Mouse (Mus musculus) lung, postnatal 4 days (tissue): ENCODE data around the gene Zfp58.
"Not testable (repeated sequence)": the region's sequence is repeated elsewhere in the genome, so short reads cannot be mapped to it uniquely, and the experiment has no call there.

ENCODE experiments used
- DNase-seq, 2 experiments: peaks; one replicate each; pipeline ENCODE4 v3.0.0; 2021

Gene Zfp58

DNA sequence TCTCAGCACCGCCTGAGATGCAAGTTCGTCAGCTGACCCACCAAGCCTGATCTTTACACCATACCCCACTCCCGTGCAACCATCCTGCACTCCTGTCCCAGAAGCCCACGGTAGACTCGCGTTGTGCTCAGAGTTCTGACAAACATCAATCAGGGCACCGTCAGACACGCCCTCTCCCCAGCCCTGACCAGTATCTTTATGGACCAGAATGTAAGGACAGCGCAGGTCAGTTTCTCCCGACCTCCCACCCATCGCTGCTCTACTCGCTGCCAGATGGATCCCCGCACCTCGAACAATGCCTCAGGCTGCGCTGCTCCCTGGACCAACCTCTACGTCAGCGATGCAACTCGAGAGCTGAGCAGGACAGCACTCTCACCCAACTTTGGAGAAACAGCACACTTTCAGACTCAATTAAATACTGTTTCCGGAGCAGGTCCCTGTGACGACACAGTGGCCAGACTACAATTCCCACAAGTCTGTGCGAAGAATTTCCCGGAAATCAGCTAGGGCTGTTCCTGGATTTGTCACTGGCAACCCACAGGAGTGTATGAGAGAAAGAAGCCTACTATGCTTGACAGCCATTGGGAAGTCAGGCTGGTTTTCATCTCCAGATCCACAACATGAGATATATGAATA, at the start of gene Zfp58:
TSS of gene Zfp58 (minus strand) at position 472 of the 636 bp plus-strand sequence.
- peak; percentile 79 to 89 for DNase-seq

DNA sequence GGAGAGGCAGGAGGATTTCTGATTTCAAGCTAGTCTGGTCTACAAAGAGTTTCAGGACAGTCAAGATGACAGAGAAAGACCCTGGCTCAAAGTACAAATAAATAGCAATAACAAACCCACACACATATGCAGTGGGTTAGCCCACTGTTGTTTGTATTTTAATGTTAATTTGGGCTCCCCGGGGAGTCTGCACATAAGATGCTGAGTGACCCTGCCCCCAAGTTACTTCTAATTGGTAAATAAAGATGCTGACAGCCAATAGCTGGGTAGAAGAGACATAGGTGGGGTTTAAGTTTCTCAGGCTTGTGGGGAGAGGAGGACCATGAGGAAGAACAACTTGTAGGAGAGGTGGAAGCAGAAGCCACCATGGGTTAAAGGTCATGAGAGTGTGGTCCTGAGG, 45.6 kb upstream of the Zfp58 start:
- no peak for DNase-seq

DNA sequence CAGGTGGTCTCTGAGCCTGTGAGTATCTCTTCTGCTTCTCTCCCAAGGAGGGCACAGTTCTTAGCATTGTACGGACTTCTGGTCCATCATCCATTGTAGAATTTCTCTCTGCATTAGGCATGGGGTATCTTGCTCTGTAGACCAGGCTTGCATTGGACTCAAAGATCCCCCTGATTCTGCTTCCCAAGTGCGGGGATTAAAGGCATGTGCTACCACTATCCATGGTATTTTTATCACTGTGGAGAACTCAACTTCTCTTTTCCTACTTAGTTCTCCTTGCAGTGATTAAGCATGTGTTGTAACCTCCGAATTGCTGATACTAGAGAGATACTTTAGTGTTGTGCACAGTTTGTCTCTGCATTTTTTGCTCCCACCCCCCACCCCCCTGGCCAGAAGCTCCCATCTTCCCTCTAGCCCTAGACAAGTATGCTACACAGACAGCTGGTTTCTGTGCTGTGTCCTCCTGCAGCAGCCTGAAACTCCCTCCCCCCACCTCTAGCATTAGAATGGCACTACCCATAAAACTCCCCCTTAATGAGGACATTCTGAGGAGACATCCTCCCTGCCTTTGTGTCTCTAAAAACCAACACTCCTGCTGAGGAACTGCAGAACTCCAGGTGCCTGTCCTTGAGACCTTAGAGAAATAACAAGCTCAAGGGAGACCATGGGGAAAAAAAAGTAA, 26.8 kb upstream of the Zfp58 start:
- no peak for DNase-seq

DNA sequence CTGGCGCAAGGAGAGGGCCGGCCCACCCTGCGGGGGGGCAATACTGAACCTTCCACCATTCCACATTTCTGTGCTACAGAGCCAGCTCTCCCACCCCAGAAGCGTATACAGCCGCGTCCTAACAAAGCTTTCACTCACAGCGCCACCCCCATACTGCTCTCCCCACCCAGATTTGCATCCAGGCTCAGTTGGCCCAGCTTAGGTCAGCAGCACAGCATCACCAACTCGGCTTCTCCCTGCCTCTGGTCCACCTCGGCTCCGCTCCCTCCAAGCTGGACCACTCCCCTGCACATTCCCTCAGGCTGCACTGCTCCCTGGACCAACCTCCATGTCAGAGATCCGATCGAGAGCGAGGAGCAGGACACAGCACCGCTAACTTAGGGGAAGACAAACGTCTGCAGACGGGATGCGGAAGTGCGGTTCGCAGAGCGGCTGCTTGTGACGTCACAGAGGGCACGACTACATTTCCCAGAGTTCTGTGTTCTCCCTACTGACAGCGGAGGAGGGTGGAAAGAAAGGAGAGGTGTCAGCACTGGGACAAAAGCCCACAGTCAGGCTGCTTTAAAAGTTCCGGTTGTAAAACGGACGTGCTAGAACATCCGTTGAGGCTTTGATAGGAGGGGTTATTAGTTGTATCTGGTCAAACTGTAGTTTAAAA, 25.5 kb upstream of the Zfp58 start, which contains the start of the genes Gm26965 and Zfp87:
TSS of gene Gm26965 (minus strand) at position 399 of the 658 bp plus-strand sequence.
TSS of gene Zfp87 (minus strand) at position 425 of the 658 bp plus-strand sequence.
- peak; percentile 94 to 95 for DNase-seq

DNA sequence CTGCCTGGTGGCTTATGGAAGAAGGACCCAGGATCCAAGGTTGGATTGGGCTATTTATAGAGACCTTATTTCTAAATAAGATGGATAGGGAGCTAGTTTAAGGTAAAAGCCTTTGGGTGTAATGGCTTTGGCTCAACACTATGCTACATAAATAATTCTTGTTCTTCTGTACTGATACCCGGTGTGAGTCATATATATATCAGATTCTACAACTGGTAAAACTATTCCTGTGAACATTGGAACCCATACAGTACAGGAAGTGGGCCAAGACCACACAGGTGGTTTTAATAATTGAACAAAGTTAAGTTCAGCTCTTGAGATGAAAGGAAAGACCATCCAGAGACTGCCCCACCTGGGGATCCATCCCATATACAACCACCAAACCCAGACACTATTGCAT, 553 bp upstream of the Zfp58 start:
- DNase-seq = no peak

DNA sequence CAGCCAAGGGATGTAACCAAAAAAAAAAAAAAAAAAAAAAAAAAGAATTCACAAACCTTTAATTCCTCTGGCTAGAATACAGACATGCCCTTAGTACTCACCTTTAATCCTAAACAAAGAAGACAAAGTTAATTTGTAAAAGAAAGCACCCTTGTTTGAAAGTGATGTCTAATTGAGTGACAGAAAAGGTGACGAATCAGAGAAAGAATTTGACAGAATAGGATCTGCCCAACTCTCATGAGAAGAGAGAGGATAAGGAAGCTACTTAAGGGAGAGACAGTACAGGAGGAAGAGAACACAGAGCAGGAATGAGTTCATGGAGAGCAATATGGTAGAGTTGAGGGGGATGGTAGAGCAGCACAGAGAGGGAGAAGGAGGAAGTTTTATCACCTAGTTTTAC, 4.7 kb downstream of the Zfp58 start:
- no peak for DNase-seq

DNA sequence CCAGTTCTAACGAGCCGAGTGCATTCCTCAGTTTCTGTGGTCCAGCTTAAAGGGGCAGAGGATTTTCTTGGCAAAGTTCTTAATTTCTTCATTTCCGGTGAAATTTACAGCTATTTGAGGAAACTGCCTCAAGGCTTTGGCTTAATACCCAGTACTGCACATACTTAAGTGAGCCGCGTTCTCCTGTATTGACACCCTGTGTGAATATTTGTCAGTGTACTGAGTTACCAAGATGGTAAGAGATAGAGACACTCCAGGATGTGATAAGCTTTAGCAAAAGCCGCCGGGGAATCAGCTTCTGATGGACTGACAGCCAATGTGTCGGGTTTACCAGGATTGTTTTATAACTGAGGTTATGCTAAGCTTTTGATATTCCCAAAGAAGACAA, 15.9 kb downstream of the Zfp58 start:
- no peak for DNase-seq

DNA sequence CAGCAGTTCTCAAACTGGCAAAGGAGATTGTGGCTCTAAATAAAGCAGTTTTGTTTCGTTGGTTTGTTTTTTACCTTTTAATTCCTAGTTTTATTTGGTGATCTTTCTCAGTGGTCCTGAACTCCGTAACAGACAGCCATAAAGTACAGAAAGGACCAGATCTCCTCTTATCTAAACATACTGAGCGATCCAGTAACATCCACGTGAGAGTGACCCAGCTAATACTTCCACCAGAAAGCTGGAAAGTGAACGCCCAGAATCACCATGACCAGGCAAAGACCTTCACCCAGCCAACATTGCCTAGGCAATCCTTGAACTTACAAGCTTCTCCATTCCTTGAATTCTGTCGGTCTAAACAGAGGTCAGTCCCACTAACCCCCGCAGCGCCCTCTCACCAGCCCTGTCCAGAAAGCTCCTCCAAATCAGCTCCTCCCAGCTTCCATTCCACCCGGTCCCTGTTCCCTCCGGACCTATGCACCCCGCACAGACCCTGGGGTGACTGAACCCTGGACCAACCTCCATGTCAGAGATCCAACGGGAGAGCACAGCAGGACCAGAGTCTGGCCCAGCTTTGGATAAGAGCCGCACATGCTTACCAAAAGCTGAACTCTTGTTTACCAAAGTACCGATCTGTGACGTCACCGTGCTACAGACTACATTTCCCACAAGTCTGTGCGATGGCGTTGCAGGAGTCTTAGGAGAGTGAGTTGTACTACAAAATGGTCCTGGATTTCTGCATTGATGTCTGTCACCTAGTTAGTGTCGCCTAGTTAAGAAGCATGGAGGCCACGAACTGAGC, 16.5 kb downstream of the Zfp58 start, which contains the start of gene Zfp874b:
TSS of gene Zfp874b (minus strand) at position 634 of the 799 bp plus-strand sequence.
- peak; percentile 84 to 89 for DNase-seq

DNA sequence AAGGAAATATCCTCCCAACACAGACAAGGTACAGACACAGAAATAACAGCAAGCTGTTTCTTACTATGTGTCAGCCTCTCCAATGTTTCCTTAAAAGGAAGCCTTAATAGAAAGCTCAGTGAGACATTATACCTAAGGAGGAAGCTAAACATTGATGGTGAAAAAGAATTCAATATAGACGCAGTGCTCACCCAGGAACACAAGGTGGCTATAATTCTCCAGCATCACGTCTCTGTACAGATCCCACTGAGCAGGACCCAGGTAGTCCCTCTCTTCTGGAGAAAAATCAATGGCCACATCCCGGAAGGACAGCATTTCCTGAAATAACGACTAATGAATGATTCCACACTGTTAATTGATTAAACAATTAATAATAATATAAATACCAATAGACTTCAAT, 18.8 kb downstream of the Zfp58 start:
- no peak for DNase-seq

DNA sequence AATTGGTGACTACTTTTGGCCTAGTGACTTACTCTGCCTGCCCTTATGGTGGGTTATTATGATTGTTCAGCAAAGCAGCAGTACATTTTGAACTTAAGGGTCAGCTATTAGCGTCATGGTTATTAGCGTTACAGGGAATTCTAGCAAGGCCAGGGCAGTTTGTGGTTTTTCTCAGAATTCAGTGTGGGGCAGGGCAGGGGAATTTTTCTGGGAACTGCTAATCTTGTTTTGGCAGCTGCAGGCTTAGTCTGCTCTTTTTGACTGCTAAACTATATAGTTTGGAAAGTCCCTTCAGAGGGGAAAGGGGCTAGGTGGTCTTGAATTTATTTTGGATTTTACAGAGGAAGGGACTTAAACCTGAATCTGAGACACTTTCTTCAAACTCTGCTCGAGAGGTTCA, 31.1 kb downstream of the Zfp58 start:
- no peak for DNase-seq

DNA sequence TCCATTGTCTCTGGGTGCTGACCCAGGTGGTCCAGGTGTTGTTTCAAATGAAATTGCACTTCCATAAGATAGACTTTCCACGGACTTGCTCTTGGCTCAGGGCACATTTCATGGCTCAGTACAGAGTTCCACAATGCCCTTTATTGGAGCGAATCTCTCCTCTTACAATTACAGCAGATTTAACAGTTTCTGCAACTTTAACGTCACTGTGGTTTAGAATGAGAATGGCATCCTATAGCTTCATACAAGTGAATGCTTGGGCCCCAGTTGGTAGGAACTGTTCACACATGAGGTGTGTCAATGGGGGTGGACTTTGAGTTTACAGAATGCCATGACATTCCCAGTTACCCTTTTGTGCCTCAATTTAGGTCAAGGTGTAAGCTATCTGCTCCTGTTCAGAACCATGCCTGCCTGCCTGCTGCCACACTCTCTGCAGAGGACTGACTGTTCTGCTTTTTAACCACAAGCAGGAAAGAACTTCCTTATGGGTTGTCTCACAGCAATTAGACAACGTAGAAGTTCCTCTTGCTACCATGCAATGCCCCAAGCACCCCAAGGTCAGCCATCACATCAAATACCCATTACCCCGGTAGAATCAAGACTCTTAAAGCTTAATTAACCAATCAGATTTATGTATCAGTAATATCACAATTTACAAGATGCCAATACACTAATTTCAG, 36.7 kb downstream of the Zfp58 start:
- not testable (repeated sequence) for DNase-seq

DNA sequence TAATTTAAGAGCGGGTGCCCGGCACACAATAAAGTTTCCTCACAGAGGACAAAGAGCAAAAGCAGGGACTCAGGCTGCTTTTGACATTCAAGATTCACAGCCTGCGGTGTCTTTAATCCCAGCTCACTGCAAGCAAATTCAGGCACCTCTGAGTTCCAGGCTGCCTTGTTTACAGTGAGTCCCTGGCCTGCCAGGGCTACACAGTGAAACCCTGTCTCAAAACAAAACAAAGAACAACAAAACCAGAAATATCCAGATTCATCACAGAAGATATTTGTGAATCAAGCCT, 48.4 kb downstream of the Zfp58 start:
- DNase-seq = no peak

DNA sequence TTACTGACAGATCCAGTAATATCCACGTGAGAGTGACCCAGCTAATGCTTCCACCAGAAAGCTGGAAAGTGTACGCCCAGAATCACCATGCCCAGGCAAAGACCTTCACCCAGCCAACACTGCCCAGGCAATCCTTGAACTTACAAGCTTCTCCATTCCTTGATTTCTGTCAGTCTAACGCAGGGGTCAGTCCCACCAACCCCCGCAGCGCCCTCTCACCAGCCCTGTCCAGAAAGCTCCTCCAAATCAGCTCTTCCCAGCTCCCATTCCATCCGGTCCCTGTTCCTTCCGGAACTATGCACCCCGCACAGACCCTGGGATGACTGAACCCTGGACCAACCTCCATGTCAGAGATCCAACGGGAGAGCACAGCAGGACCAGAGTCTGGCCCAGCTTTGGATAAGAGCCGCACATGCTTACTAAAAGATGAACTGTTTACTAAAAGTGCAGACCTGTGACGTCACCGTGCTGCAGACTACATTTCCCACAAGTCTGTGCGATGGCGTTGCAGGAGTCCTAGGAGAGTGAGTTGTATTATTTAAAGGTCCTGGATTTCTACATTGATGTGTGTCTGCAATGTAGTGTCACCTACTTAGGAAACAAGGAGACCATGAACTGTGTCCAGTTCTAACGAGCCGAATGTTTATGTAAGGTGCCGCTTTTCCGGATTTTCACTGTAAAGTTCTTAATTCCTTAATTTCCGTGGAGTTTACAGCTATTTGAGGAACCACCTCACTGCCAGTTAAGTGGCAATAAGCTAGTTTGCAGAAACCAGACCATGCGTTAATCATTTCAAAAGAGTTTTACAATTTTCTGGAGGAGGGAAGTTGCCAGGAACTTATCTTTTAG, 49.0 kb downstream of the Zfp58 start, which contains the start of gene Zfp874a:
TSS of gene Zfp874a (minus strand) at position 453 of the 849 bp plus-strand sequence.
- peak; percentile 89 to 90 for DNase-seq
